Mouse (Mus musculus): ENCODE measurements around the gene Cct2.

Gene Cct2

GRCm38 (mm10) chr10:117063254-117064021 lies at the start of gene Cct2:
Gene Cct2, minus strand, starts transcription at chr10:117063814.
- TF ChIP-seq GATA4 (IDR thresholded peaks at IDR 0.05; ENCODE audit: insufficient replicate concordance, low read length) = peak; percentile 27; the same call in 1 of the 2 replicates

- no peak for TF ChIP-seq GATA4 (IDR thresholded peaks at IDR 0.05; ENCODE audit: insufficient replicate concordance, low read length)
Observed at GRCm38 (mm10) chr10:117112545-117112944, 48.9 kb upstream of the Cct2 start.

GRCm38 (mm10) chr10:117111455-117111854 lies 47.8 kb upstream of the Cct2 start:
- TF ChIP-seq GATA4 (IDR thresholded peaks at IDR 0.05; ENCODE audit: insufficient replicate concordance, low read length) = no peak

- TF ChIP-seq GATA4 (IDR thresholded peaks at IDR 0.05; ENCODE audit: insufficient replicate concordance, low read length) = no peak
Observed at GRCm38 (mm10) chr10:117110271-117110670, 46.7 kb upstream of the Cct2 start.

GRCm38 (mm10) chr10:117106686-117107085 lies 43.1 kb upstream of the Cct2 start:
- no peak for TF ChIP-seq GATA4 (IDR thresholded peaks at IDR 0.05; ENCODE audit: insufficient replicate concordance, low read length)

- no peak for TF ChIP-seq GATA4 (IDR thresholded peaks at IDR 0.05; ENCODE audit: insufficient replicate concordance, low read length)
Observed at GRCm38 (mm10) chr10:117106244-117106643, 42.6 kb upstream of the Cct2 start.

GRCm38 (mm10) chr10:117105015-117105414 lies 41.4 kb upstream of the Cct2 start:
- TF ChIP-seq GATA4 (IDR thresholded peaks at IDR 0.05; ENCODE audit: insufficient replicate concordance, low read length) = no peak

- TF ChIP-seq GATA4 (IDR thresholded peaks at IDR 0.05; ENCODE audit: insufficient replicate concordance, low read length) = no peak
Observed at GRCm38 (mm10) chr10:117103854-117104598, 40.4 kb upstream of the Cct2 start.

GRCm38 (mm10) chr10:117100175-117100574 lies 36.6 kb upstream of the Cct2 start:
- TF ChIP-seq GATA4 (IDR thresholded peaks at IDR 0.05; ENCODE audit: insufficient replicate concordance, low read length) = no peak

GRCm38 (mm10) chr10:117097116-117097698 lies 33.6 kb upstream of the Cct2 start:
- no peak for TF ChIP-seq GATA4 (IDR thresholded peaks at IDR 0.05; ENCODE audit: insufficient replicate concordance, low read length)

- TF ChIP-seq GATA4 (IDR thresholded peaks at IDR 0.05; ENCODE audit: insufficient replicate concordance, low read length) = no peak
Observed at GRCm38 (mm10) chr10:117096096-117096495, 32.5 kb upstream of the Cct2 start.

GRCm38 (mm10) chr10:117094504-117095329 lies 31.1 kb upstream of the Cct2 start:
- TF ChIP-seq GATA4 (IDR thresholded peaks at IDR 0.05; ENCODE audit: insufficient replicate concordance, low read length) = no peak

- TF ChIP-seq GATA4 (IDR thresholded peaks at IDR 0.05; ENCODE audit: insufficient replicate concordance, low read length) = no peak
Observed at GRCm38 (mm10) chr10:117089628-117090027, 26.0 kb upstream of the Cct2 start.

- TF ChIP-seq GATA4 (IDR thresholded peaks at IDR 0.05; ENCODE audit: insufficient replicate concordance, low read length) = no peak
Observed at GRCm38 (mm10) chr10:117081914-117082359, 18.3 kb upstream of the Cct2 start.

- no peak for TF ChIP-seq GATA4 (IDR thresholded peaks at IDR 0.05; ENCODE audit: insufficient replicate concordance, low read length)
Observed at GRCm38 (mm10) chr10:117081326-117081725, 17.7 kb upstream of the Cct2 start.
